Mouse (Mus musculus): ENCODE measurements around the gene Adcy2. TPM values are rescaled to one million over a fixed set of nuclear protein-coding genes. Genes with fewer than 3 reads are reported as not detected.

The Adcy2 gene
- total and polyA plus RNA-seq, 3 experiments, result not detected

GRCm38 (mm10) chr13:68793286-68793685 lies 206.1 kb downstream of the Adcy2 start:
- no peak overlapping the region for H3K4me3 ChIP-seq (replicated peaks in 1 of 3; ENCODE audit: low read depth in 2 of 3, low read length in 2 of 3, poor library complexity in 1 of 3)
- dilution Hi-C loops (cut with MboI; ENCODE audit: extremely low pct_ligation_motif_present, extremely low pct_unique_long_range_greater_than_20kb, low sequenced_read_pairs), result no loop called here
- no peaks in the 10 kb centered on the region for H3K4me1 ChIP-seq (ENCODE audit: control insufficient read depth in 1 of 2, insufficient read depth in 2 of 2)
- H3K9me3 ChIP-seq (replicated peaks; ENCODE audit: low read length), result peaks cover 66% of the 10 kb centered on the region
- H3K79me2 ChIP-seq (replicated peaks; ENCODE audit: control insufficient read depth, extremely low read depth, insufficient read depth, poor library complexity, severe bottlenecking), result no peaks in the 10 kb centered on the region
- no peak for TF ChIP-seq NELFE (IDR thresholded peaks at IDR 0.05; ENCODE audit: low read depth, low read length)
- no peak for TF ChIP-seq KAT2A (IDR thresholded peaks at IDR 0.05; ENCODE audit: insufficient replicate concordance, low read length)
- TF ChIP-seq POLR2A (IDR thresholded peaks at IDR 0.05; ENCODE audit: low read depth, low read length), result no peak
- H3K9ac ChIP-seq (ENCODE audit: insufficient read depth, low read depth), result no peak overlapping the region
- DNase-seq (ENCODE audit: extremely low read depth), result no peak
- no peak overlapping the region for H3K27ac ChIP-seq (ENCODE audit: insufficient read depth, low read depth)
- no peaks in the 10 kb centered on the region for H3K36me3 ChIP-seq (replicated peaks in 1 of 2; ENCODE audit: control insufficient read depth in 1 of 2, insufficient read depth in 1 of 2, low read length in 1 of 2)
- no peak overlapping the region for H3K4me2 ChIP-seq (ENCODE audit: insufficient read depth, low read depth, poor library complexity, severe bottlenecking)
- in situ Hi-C loops (cut with MboI; ENCODE audit: low pct_ligation_motif_present, low pct_unique_long_range_greater_than_20kb, low sequenced_read_pairs), result no loop called here
- no peaks in the 10 kb centered on the region for H3K27me3 ChIP-seq (replicated peaks)

- H3K27me3 ChIP-seq (replicated peaks), result no peaks in the 10 kb centered on the region
These were observed 211.9 kb downstream of the Adcy2 start for GRCm38 (mm10) chr13:68787286-68788061.

GRCm38 (mm10) chr13:68783096-68783495 lies 216.2 kb downstream of the Adcy2 start:
- Histone ChIP-seq H3K27ac (ENCODE audit: insufficient read depth, low read depth) (no peak overlapping the region), H3K4me2 (ENCODE audit: insufficient read depth, low read depth, poor library complexity, severe bottlenecking) (no peak overlapping the region), H3K9ac (ENCODE audit: insufficient read depth, low read depth) (no peak overlapping the region), H3K4me1 (ENCODE audit: control insufficient read depth in 1 of 2, insufficient read depth in 2 of 2) (no peaks in the 10 kb centered on the region), H3K4me3 (replicated peaks in 1 of 3; ENCODE audit: low read depth in 2 of 3, low read length in 2 of 3, poor library complexity in 1 of 3) (no peak overlapping the region), H3K36me3 (replicated peaks in 1 of 2; ENCODE audit: control insufficient read depth in 1 of 2, insufficient read depth in 1 of 2, low read length in 1 of 2) (no peaks in the 10 kb centered on the region), H3K27me3 (replicated peaks) (no peaks in the 10 kb centered on the region), H3K9me3 (replicated peaks; ENCODE audit: low read length) (peaks cover 52% of the 10 kb centered on the region), H3K79me2 (replicated peaks; ENCODE audit: control insufficient read depth, extremely low read depth, insufficient read depth, poor library complexity, severe bottlenecking) (no peaks in the 10 kb centered on the region)
- no peak for DNase-seq (ENCODE audit: extremely low read depth)
- dilution Hi-C loops (cut with MboI; ENCODE audit: extremely low pct_ligation_motif_present, extremely low pct_unique_long_range_greater_than_20kb, low sequenced_read_pairs) (no loop called here), in situ Hi-C loops (cut with MboI; ENCODE audit: low pct_ligation_motif_present, low pct_unique_long_range_greater_than_20kb, low sequenced_read_pairs) (no loop called here)
- TF ChIP-seq RAD21 (IDR thresholded peaks at IDR 0.05; ENCODE audit: low read depth, low read length) (no peak), POLR2A (IDR thresholded peaks at IDR 0.05; ENCODE audit: low read depth, low read length) (no peak), ETS1 (conservative IDR thresholded peaks at IDR 0.05; ENCODE audit: low read depth, low read length) (no peak), POLR2AphosphoS2 (IDR thresholded peaks at IDR 0.05; ENCODE audit: low read depth, low read length) (no peak)

More at GRCm38 (mm10) chr13:68787286-68788061, 211.9 kb downstream of the Adcy2 start:
- no peak for TF ChIP-seq HCFC1 (IDR thresholded peaks at IDR 0.05; ENCODE audit: low read depth, low read length)
- Histone ChIP-seq H3K9ac (ENCODE audit: insufficient read depth, low read depth) (no peak overlapping the region), H3K27ac (ENCODE audit: insufficient read depth, low read depth) (no peak overlapping the region), H3K4me3 (replicated peaks in 1 of 3; ENCODE audit: low read depth in 2 of 3, low read length in 2 of 3, poor library complexity in 1 of 3) (no peak overlapping the region), H3K4me2 (ENCODE audit: insufficient read depth, low read depth, poor library complexity, severe bottlenecking) (no peak overlapping the region), H3K79me2 (replicated peaks; ENCODE audit: control insufficient read depth, extremely low read depth, insufficient read depth, poor library complexity, severe bottlenecking) (no peaks in the 10 kb centered on the region), H3K4me1 (ENCODE audit: control insufficient read depth in 1 of 2, insufficient read depth in 2 of 2) (no peaks in the 10 kb centered on the region), H3K36me3 (replicated peaks in 1 of 2; ENCODE audit: control insufficient read depth in 1 of 2, insufficient read depth in 1 of 2, low read length in 1 of 2) (no peaks in the 10 kb centered on the region), H3K9me3 (replicated peaks; ENCODE audit: low read length) (peaks cover 69% of the 10 kb centered on the region)
- dilution Hi-C loops (cut with MboI; ENCODE audit: extremely low pct_ligation_motif_present, extremely low pct_unique_long_range_greater_than_20kb, low sequenced_read_pairs) (no loop called here), in situ Hi-C loops (cut with MboI; ENCODE audit: low pct_ligation_motif_present, low pct_unique_long_range_greater_than_20kb, low sequenced_read_pairs) (no loop called here)
- DNase-seq (ENCODE audit: extremely low read depth), result no peak
